Mouse (Mus musculus) activated CD4-positive, CD25-positive, alpha-beta regulatory T cell, adult 4 months (primary cell): ENCODE data around the gene Ddx51. TPM values are rescaled to one million over a fixed set of nuclear protein-coding genes. Genes with fewer than 3 reads are reported as not detected.

Source experiments
- ATAC-seq: one replicate; pipeline ENCODE4 v1.8.0; 2017
- polyA plus RNA-seq, 2 experiments: library from polyadenylated mRNA; unstranded; fragments of 100-300 nt; shearing (Covaris generic); gene quantifications; one replicate each; pipeline ENCODE4 v1.2.1; 2017

The Ddx51 gene
- polyA plus RNA-seq, 2 experiments from 2014 or later: 2.9 to 3.8 TPM

DNA sequence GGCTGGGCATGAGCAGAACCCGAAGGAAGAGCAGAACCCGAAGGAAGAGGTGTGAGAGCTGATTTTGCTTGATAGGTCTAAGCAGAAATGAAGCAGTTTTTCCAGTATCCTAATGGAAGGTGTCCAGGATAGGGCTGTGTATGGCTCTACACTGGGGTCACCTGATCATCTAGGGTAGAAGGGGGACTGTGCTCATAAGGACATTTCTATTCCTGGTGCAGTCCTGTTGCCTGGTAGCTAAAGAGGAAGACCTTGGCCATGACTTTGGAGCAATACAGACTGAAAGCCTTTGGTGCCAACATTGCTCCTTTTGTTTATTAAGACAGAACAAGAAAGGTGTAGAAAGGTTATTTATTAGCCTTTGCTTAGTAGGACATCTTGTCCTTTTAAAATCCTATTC, 10.8 kb downstream of the Ddx51 start:
- ATAC-seq: no peak

- ATAC-seq: no peak
Measured at GRCm38 (mm10) chr5:110664750-110665269, 11.6 kb downstream of the Ddx51 start.

GRCm38 (mm10) chr5:110665486-110666121, 12.4 kb downstream of the Ddx51 start:
- ATAC-seq: no peak

GRCm38 (mm10) chr5:110682041-110682440, 28.8 kb downstream of the Ddx51 start:
- no peak for ATAC-seq

DNA sequence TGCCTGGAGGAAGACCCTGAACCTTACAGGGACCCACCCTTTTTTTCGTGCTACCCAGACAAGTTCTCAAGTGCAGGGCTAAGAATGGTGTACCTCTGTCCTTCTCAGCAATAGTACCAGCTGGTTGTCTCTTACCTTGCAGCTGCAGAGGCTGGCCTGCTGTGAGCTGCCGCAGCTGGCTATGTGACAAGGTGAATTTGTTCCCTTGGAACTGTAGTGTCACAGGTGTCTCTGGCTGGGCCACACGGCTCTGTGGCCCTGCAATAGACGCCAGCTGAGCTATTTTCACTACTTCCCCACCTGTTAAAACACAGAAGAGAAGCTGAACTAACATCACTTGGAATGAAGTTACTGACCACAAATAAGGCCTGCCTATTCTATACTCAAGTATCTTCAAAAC, 45.4 kb downstream of the Ddx51 start:
- ATAC-seq: no peak

GRCm38 (mm10) chr5:110704004-110704403, 50.8 kb downstream of the Ddx51 start:
- ATAC-seq: no peak

DNA sequence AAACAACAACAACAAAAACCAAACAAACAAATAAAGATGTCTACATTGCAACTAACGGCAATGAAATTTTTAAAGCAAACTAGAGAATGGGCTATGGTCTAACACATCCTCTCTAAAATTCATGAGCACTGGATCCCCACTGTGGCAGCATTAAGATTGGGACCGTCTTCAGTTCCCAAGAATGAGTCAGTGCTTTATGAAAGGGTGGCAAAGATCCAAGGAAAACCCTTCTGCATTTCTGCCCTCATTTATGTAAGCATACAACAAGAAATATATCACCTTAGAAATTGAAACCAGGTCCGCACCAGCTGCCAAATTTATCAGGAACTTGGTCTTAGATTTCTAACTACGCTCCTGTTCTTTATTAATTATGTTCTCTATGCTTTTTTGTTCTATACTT, 56.0 kb downstream of the Ddx51 start:
- ATAC-seq: no peak

Other genes with a start within 250 kb of the Ddx51 start
- 1 to 10 TPM; 5.1 to 5.8 TPM for gene Fbrsl1, start 204.9 kb upstream of the Ddx51 start, polyA plus RNA-seq
- gene Galnt9, start 109.1 kb upstream of the Ddx51 start, polyA plus RNA-seq: 1 to 10 TPM; 3.1 to 4.0 TPM
- gene Noc4l, start within 50 bp of the Ddx51 start, polyA plus RNA-seq: 10 to 100 TPM; 38.9 to 43.6 TPM
- 10 to 100 TPM; 51.5 to 75.1 TPM for gene Ep400, start 117.3 kb downstream of the Ddx51 start, polyA plus RNA-seq
- gene Pus1, start 127.2 kb downstream of the Ddx51 start, polyA plus RNA-seq: 10 to 100 TPM; 22.0 to 33.8 TPM
- 10 to 100 TPM; 10.8 to 10.9 TPM for gene Ulk1, start 156.6 kb downstream of the Ddx51 start, polyA plus RNA-seq
- 10 to 100 TPM; 54.5 to 54.9 TPM for gene Hscb, start 186.3 kb downstream of the Ddx51 start, polyA plus RNA-seq
- 10 to 100 TPM in 1 of 2 experiments, 1 to 10 TPM in 1; 7.4 to 10.6 TPM for gene Chek2, start 186.5 kb downstream of the Ddx51 start, polyA plus RNA-seq
- 1 to 10 TPM; 1.9 to 2.6 TPM for gene Ttc28, start 226.4 kb downstream of the Ddx51 start, polyA plus RNA-seq